Mouse (Mus musculus): ENCODE data around the gene Plxdc2. TPM values are rescaled to one million over a fixed set of nuclear protein-coding genes. Genes with fewer than 3 reads are reported as not detected.

Plxdc2 gene
- 0.49 and 0.55 TPM in 2 replicates for polyA plus RNA-seq (2012; rRNA removed)

GRCm38 (mm10) chr2:16356106-16356818 is at the start of gene Plxdc2:
Plxdc2 (plus strand) TSS chr2:16356304.

